Mouse (Mus musculus): ENCODE results near the gene Apc2. TPM values are rescaled to one million over a fixed set of nuclear protein-coding genes. Genes with fewer than 3 reads are reported as not detected.

Apc2 gene
- polyA plus RNA-seq, 1 experiment from 2014 or later, result 9.1 TPM

GRCm38 (mm10) chr10:80282481-80283441 lies 13.0 kb upstream of the Apc2 start:
- DNase-seq (ENCODE audit: low spot score), result no peak
- Histone ChIP-seq H3K27ac (ENCODE audit: low read depth) (no peak overlapping the region), H3K36me3 (ENCODE audit: control insufficient read depth, insufficient read depth, low read length) (peaks cover 97% of the 10 kb centered on the region), H3K9ac (ENCODE audit: low read length) (no peak overlapping the region), H3K9me3 (ENCODE audit: control insufficient read depth, low read length) (no peaks in the 10 kb centered on the region), H3K4me1 (replicated peaks; ENCODE audit: control insufficient read depth, insufficient read depth, low read length) (no peaks in the 10 kb centered on the region), H3K27me3 (replicated peaks; ENCODE audit: control insufficient read depth, insufficient read depth, low read length) (no peaks in the 10 kb centered on the region), H3K4me2 (ENCODE audit: low read length) (no peak overlapping the region), H3K4me3 (ENCODE audit: low read depth, low read length) (no peak overlapping the region)
- 86% methylated on average over 20 of the region's 20 CpGs for WGBS
- no peak for ATAC-seq (replicated peaks; ENCODE audit: low FRiP score, low TSS enrichment, low read depth)

GRCm38 (mm10) chr10:80285222-80286070 lies 10.3 kb upstream of the Apc2 start:
- DNase-seq (ENCODE audit: low spot score) (no peak), ATAC-seq (replicated peaks; ENCODE audit: low FRiP score, low TSS enrichment, low read depth) (no peak)
- H3K27ac ChIP-seq (ENCODE audit: low read depth), result no peak overlapping the region
- H3K9ac ChIP-seq (ENCODE audit: low read length), result no peak overlapping the region
- H3K27me3 ChIP-seq (replicated peaks; ENCODE audit: control insufficient read depth, insufficient read depth, low read length), result no peaks in the 10 kb centered on the region
- H3K36me3 ChIP-seq (ENCODE audit: control insufficient read depth, insufficient read depth, low read length), result peaks cover 86% of the 10 kb centered on the region
- WGBS, result 80% methylated on average over 15 of the region's 15 CpGs
- no peak overlapping the region for H3K4me2 ChIP-seq (ENCODE audit: low read length)
- H3K9me3 ChIP-seq (ENCODE audit: control insufficient read depth, low read length), result no peaks in the 10 kb centered on the region
- no peak overlapping the region for H3K4me3 ChIP-seq (ENCODE audit: low read depth, low read length)
- no peaks in the 10 kb centered on the region for H3K4me1 ChIP-seq (replicated peaks; ENCODE audit: control insufficient read depth, insufficient read depth, low read length)

DNA sequence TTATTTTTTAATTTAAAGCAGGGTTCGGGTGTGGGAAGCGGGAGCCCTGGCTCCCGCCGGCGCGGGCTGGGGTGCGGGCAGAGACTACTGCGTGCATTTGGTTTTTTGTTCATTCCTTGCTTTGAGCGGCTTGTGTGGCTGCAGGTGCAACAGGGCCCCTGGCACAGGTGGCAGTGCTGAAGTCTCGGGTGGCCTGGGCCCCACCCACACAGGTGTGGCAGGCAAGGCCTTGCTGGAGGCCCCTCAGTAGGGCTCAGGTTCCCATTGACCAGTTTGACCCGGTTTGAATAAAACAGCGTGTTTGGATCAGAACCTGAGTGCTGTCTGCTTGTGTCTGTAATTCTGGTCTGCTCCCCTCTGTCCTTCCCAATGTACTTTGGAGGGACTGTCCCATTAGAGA lies 7.7 kb upstream of the Apc2 start:
- Histone ChIP-seq H3K4me1 (replicated peaks; ENCODE audit: control insufficient read depth, insufficient read depth, low read length) (peaks cover 3% of the 10 kb centered on the region; the same call in 1 of the 2 replicates), H3K27me3 (replicated peaks; ENCODE audit: control insufficient read depth, insufficient read depth, low read length) (no peaks in the 10 kb centered on the region), H3K9ac (ENCODE audit: low read length) (no peak overlapping the region), H3K9me3 (ENCODE audit: control insufficient read depth, low read length) (no peaks in the 10 kb centered on the region), H3K36me3 (ENCODE audit: control insufficient read depth, insufficient read depth, low read length) (peaks cover 63% of the 10 kb centered on the region), H3K27ac (ENCODE audit: low read depth) (no peak overlapping the region), H3K4me2 (ENCODE audit: low read length) (no peak overlapping the region), H3K4me3 (ENCODE audit: low read depth, low read length) (no peak overlapping the region)
- ATAC-seq (replicated peaks; ENCODE audit: low FRiP score, low TSS enrichment, low read depth) (no peak), DNase-seq (ENCODE audit: low spot score) (no peak)
- WGBS, result 93% methylated on average over 12 of the region's 12 CpGs

GRCm38 (mm10) chr10:80288657-80289056 lies 7.1 kb upstream of the Apc2 start:
- H3K27me3 ChIP-seq (replicated peaks; ENCODE audit: control insufficient read depth, insufficient read depth, low read length), result no peaks in the 10 kb centered on the region
- 64% methylated on average over 8 of the region's 8 CpGs for WGBS
- H3K4me1 ChIP-seq (replicated peaks; ENCODE audit: control insufficient read depth, insufficient read depth, low read length), result peaks cover 9% of the 10 kb centered on the region; the same call in 1 of the 2 replicates
- no peak overlapping the region for H3K27ac ChIP-seq (ENCODE audit: low read depth)
- H3K9me3 ChIP-seq (ENCODE audit: control insufficient read depth, low read length), result no peaks in the 10 kb centered on the region
- H3K4me2 ChIP-seq (ENCODE audit: low read length), result no peak overlapping the region
- H3K9ac ChIP-seq (ENCODE audit: low read length), result no peak overlapping the region
- no peak overlapping the region for H3K4me3 ChIP-seq (ENCODE audit: low read depth, low read length)
- no peak for ATAC-seq (replicated peaks; ENCODE audit: low FRiP score, low TSS enrichment, low read depth)
- peaks cover 63% of the 10 kb centered on the region for H3K36me3 ChIP-seq (ENCODE audit: control insufficient read depth, insufficient read depth, low read length)
- no peak for DNase-seq (ENCODE audit: low spot score)

DNA sequence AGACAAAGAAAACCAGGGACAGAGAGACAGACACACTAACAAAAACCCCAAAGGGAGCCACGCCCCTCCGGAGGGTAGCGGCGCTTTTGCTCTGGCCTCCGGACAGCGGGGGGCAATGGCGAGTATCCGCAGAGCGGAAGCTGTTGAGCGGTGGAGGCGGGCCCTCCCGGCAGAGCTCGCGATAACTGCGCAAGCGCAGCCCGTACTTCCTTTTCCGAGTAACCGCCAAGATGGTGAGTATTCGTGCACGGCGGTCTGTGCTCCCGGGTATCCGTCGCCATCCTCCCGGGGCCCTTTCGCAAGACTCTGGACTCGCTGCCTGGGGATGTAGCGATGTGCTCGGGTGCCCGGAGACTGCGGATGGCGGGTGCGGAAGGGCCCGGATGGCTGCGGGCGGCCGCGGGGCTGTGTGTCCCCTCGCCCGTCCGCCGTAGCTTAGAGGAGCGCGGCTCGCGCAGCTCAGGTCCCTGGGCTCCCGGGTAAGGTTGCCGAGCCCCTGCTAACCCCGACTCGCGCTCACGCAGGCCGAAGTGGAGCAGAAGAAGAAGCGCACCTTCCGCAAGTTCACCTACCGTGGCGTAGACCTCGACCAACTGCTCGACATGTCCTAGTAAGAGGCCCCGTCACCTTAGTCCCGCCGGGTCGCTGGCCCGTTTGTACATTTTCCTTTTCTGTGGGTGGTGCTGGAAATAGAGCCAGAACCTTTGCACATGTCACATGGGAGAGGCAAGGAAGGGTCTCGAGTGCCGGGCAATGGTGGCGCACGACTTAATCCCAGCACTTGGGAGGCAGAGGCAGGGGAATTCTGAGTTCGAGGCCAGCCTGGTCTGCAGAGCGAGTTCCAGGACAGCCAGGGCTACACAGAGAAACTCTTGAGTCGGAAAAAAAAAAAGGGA lies 3.3 kb upstream of the Apc2 start, which contains the start of gene Rps15:
Rps15 (plus strand) TSS at position 203 of the 896 bp plus-strand sequence.
- H3K27me3 ChIP-seq (replicated peaks; ENCODE audit: control insufficient read depth, insufficient read depth, low read length), result peaks cover 7% of the 10 kb centered on the region
- H3K4me1 ChIP-seq (replicated peaks; ENCODE audit: control insufficient read depth, insufficient read depth, low read length), result peaks cover 18% of the 10 kb centered on the region
- H3K36me3 ChIP-seq (ENCODE audit: control insufficient read depth, insufficient read depth, low read length), result peaks cover 40% of the 10 kb centered on the region
- DNase-seq (ENCODE audit: low spot score), result peak; percentile 96
- H3K4me2 ChIP-seq (ENCODE audit: low read length), result peak within 1 kb of the TSS; percentile 92
- peak within 1 kb of the TSS; percentile 99 for H3K9ac ChIP-seq (ENCODE audit: low read length)
- ATAC-seq (replicated peaks; ENCODE audit: low FRiP score, low TSS enrichment, low read depth), result peak; percentile 78
- peak within 1 kb of the TSS; percentile 96 for H3K4me3 ChIP-seq (ENCODE audit: low read depth, low read length)
- peak within 1 kb of the TSS; percentile 91 for H3K27ac ChIP-seq (ENCODE audit: low read depth)
- no peaks in the 10 kb centered on the region for H3K9me3 ChIP-seq (ENCODE audit: control insufficient read depth, low read length)
- WGBS, result under 1% methylated on average over 72 of the region's 72 CpGs

DNA sequence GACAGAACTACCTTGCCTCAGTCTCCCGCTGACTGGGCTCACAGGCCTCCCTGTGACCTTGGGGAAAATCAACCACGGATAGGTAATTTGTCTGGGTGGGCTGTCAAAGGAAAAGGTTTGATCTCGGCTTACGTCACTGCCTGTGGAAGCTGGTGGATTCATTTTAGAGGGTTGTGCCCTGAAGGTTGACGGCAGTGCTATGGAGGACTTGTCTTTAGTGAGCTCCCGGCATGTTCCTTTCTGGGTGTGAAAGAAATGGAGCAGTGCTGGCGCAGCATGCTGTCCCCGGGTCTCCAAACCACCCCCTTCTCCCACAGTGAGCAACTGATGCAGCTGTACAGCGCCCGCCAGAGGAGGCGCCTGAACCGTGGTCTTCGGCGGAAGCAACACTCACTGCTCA lies 2.5 kb upstream of the Apc2 start:
- peak overlapping the region; percentile 96 for H3K4me3 ChIP-seq (ENCODE audit: low read depth, low read length)
- peaks cover 14% of the 10 kb centered on the region for H3K27me3 ChIP-seq (replicated peaks; ENCODE audit: control insufficient read depth, insufficient read depth, low read length)
- H3K9ac ChIP-seq (ENCODE audit: low read length), result peak overlapping the region; percentile 99
- peak overlapping the region; percentile 92 for H3K4me2 ChIP-seq (ENCODE audit: low read length)
- H3K27ac ChIP-seq (ENCODE audit: low read depth), result peak overlapping the region; percentile 91
- DNase-seq (ENCODE audit: low spot score) (no peak), ATAC-seq (replicated peaks; ENCODE audit: low FRiP score, low TSS enrichment, low read depth) (no peak)
- no peaks in the 10 kb centered on the region for H3K9me3 ChIP-seq (ENCODE audit: control insufficient read depth, low read length)
- peaks cover 32% of the 10 kb centered on the region for H3K36me3 ChIP-seq (ENCODE audit: control insufficient read depth, insufficient read depth, low read length)
- peaks cover 18% of the 10 kb centered on the region for H3K4me1 ChIP-seq (replicated peaks; ENCODE audit: control insufficient read depth, insufficient read depth, low read length)
- 29% methylated on average over 14 of the region's 14 CpGs for WGBS

DNA sequence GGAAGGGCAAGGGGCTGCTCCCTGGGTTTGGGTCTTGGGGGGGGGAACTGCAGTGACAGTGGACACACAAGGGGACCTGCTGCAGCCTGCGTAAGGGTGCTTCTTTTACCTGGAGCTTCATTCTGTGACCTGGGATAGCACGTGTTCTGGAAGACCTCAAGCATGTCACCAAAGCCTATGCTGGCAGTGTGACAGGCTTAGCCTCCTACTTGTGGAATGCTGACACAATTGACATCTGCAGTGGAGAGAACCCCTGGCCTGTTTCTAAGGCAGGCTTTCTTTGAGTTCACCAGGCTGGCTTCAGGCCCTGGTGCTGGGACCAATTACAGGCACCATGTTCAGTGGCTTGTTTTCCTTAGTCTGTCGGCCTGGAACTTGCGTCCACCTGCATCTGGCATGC lies 1.5 kb upstream of the Apc2 start:
- H3K9ac ChIP-seq (ENCODE audit: low read length), result no peak overlapping the region
- no peaks in the 10 kb centered on the region for H3K9me3 ChIP-seq (ENCODE audit: control insufficient read depth, low read length)
- ATAC-seq (replicated peaks; ENCODE audit: low FRiP score, low TSS enrichment, low read depth) (no peak), DNase-seq (ENCODE audit: low spot score) (no peak)
- peaks cover 18% of the 10 kb centered on the region for H3K4me1 ChIP-seq (replicated peaks; ENCODE audit: control insufficient read depth, insufficient read depth, low read length)
- H3K36me3 ChIP-seq (ENCODE audit: control insufficient read depth, insufficient read depth, low read length), result peaks cover 22% of the 10 kb centered on the region
- H3K27me3 ChIP-seq (replicated peaks; ENCODE audit: control insufficient read depth, insufficient read depth, low read length), result peaks cover 24% of the 10 kb centered on the region
- no peak overlapping the region for H3K4me3 ChIP-seq (ENCODE audit: low read depth, low read length)
- no peak overlapping the region for H3K4me2 ChIP-seq (ENCODE audit: low read length)
- 61% methylated on average over 4 of the region's 4 CpGs for WGBS
- no peak overlapping the region for H3K27ac ChIP-seq (ENCODE audit: low read depth)
